Mouse (Mus musculus) kidney, adult 2 months (tissue): ENCODE data around the gene Slit3.

Experiments used
- CTCF ChIP-seq: fragments of 200-500 bp; conservative IDR thresholded peaks from 2 replicates; pipeline ENCODE4 v1.5.1; 2011; ENCODE audit warnings: low read depth, mild to moderate bottlenecking, control low read depth, low read length, moderate library complexity, mixed read lengths; ENCODE audit not compliant: insufficient read depth, insufficient read length
- POLR2A ChIP-seq: fragments of 200-500 bp; IDR thresholded peaks from one replicate; pipeline ENCODE4 v1.6.1; 2011; ENCODE audit warnings: low read depth, low read length, control low read depth

DNA sequence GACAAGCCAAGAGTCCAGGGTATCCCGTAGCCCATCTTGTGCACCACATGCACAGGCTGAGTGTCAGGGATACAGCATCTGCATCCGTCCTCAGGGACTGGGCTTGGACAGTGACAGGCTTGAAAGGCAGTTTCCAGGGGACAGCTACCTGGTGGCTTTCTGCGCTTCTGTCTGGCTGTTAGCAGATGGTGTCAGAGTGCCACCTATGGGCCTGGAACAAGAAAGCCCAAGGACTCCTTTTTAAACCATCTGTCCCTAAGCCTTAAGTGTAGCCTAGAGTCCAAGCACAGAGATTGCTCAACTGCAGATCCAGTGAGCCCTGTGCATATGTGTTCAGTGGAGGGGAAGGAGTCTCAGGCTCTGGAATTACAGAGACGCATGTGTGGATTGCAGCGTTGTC is 544.0 kb downstream of the Slit3 start:
- TF ChIP-seq CTCF, result peak; percentile 54; the same call in 1 of the 2 replicates
- no peak for TF ChIP-seq POLR2A
